Mouse (Mus musculus) heart, postnatal 4 days (tissue): ENCODE measurements around the gene Pik3r6. TPM values are rescaled to one million over a fixed set of nuclear protein-coding genes. Genes with fewer than 3 reads are reported as not detected.

Experiments
- DNase-seq: peaks from one replicate; pipeline ENCODE4 v3.0.0; 2021
- total RNA-seq, 2 experiments: library from RNA; stranded (reverse); gene quantifications; 2 replicates each; pipeline ENCODE4 v1.2.3; 2021

Pik3r6 gene
- total RNA-seq, 2 experiments from 2014 or later: 5.0 to 6.1 TPM

GRCm38 (mm10) chr11:68586721-68587120, 83.9 kb downstream of the Pik3r6 start, which contains the start of gene Ccdc42:
Ccdc42 (plus strand) TSS chr11:68587021.
- DNase-seq: no peak

DNA sequence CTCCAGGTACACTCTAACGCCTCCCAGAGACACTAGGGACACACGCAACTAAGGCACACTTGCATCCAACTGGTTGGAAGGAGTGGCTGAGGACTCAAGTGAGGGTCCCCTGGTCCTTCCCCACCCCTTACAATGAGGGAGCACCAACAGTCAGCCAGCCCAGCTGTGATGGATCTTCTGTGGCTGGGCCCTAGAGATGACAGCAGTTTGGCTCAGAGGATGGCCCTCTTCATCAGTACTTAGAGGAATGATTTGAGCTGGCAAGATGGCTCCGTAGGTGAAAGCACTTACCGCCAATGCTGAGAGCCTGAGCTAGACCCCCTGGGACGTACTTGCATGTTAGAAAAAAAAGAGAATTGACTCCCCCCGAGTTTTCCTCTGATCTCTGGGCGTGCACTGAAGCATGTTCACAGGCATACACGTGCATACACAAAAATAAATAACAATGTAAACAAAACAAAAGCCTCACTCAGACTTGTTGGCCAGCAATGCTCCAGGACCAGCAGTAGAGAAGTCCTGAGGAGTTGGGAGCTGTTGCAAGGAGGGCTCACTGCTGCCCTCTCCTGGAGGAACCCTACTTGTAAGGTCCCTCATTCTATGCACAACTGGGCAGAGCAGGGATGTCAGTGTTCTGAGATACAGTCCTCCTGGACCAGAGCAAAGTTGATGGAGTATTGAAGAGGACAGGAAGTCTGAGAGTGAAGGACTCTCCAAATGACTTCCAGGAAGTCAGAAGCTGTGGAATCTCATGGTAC, 86.4 kb downstream of the Pik3r6 start:
- DNase-seq: peak; percentile 91

DNA sequence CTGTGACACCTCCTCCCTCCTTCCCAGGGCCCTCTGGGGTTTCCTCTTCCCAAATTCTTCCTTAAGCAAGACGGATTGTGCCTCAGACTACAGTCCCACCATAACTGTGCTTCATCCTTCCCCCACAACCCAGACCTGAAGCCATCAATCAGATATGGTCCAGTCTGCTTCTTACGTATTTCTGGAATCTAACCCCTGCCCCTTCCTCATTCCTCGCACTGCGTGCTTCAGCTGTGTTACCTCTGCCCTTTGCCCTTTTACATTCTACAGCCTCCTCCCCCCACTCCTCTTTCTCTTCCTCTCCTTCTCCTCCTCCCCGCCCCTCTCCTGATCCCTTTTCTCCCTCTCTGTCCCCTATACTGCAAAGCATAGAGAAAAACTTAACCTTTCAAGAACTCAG, 88.9 kb downstream of the Pik3r6 start:
- no peak for DNase-seq

DNA sequence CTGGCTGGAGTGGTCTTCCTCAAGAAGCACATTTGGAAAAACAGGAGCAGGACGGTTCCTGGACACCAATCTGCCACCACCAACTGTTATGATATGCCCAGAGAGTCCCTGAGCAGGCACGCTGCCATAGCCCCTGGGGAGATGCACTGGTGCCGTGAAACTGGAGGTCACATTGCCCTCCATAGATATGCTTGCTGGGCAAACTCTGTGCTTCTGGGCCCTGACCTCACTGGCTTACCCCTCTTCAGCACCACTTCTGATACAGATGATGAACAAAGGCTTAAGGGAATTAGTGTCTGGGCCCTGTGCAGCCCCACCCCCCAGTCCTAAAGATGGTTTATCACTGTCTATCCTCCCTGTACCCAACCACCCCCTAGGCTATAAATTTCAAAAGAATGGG, 90.4 kb downstream of the Pik3r6 start:
- DNase-seq: no peak

DNA sequence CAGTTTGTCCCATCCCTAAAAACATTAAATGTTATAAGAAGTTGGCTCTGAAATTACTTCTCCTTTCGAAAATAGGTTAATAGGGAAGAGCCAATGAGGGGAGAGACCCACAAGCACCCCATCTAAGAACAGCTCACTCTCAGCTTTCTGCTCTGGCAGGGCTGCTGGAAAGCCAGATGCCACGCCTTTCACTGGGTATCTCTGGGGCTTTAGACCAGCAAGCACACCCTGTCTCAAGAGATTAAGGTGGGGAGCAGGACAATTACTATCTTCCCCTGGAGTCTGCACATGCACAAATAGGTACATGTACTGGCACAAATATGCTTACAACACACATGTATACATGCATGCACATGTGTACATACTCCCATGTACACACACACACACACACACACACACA, 95.1 kb downstream of the Pik3r6 start:
- DNase-seq: no peak

- peak; percentile 42 for DNase-seq
Observed at GRCm38 (mm10) chr11:68600551-68601021, 97.8 kb downstream of the Pik3r6 start.

DNA sequence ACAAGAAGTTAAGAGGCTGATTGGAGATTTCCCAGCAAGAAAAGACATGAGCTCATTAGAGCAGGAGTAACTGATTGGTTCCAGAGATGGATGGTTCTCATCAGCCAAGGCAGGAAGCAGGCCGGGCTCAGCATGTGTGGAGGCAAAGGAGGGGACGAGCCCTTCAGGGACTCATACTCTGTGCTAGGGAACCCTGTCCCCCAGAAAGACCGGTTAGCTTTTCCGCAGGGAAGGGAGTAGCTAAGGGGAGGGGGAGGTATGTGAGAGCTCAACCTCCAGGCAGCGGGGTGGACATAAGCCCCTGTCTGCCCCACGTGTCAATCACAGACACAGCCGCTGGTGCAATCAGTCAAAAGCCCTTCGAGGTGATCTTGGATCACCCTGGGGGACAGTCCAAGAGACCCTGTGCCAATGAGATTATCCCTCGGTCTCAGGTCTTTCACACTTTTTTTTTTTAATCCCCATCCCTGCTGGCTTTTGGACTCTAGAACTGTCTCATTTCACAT, 98.7 kb downstream of the Pik3r6 start:
- DNase-seq: peak; percentile 53

Other genes starting within 250 kb of the Pik3r6 start
- 100 to 1,000 TPM in 1 of 2 experiments, 10 to 100 TPM in 1; 85.3 to 101 TPM for gene Ntn1, start 102.2 kb upstream of the Pik3r6 start, total RNA-seq
- 1 to 10 TPM; 1.2 TPM for gene Pik3r5, start 70.9 kb upstream of the Pik3r6 start, total RNA-seq
- gene Mfsd6l, start 53.2 kb downstream of the Pik3r6 start, total RNA-seq: under 1 TPM; 0.36 to 0.60 TPM
- gene Ccdc42, start 84.0 kb downstream of the Pik3r6 start, total RNA-seq: under 1 TPM in 1 of 2 experiments, not detected in 1; 0.25 TPM
- gene Myh10, start 188.5 kb downstream of the Pik3r6 start, total RNA-seq: 100 to 1,000 TPM; 165 to 169 TPM